Mouse (Mus musculus) heart, embryonic 13.5 days (tissue): ENCODE measurements around the gene Atp2a2. TPM values are rescaled to one million over a fixed set of nuclear protein-coding genes. Genes with fewer than 3 reads are reported as not detected.

Source experiments
- polyA plus RNA-seq: library from polyadenylated mRNA; unstranded; fragments of >200 nt; fragmentation: Nextera tagmentation; extraction: Ambion mirVana; gene quantifications from 2 replicates; pipeline ENCODE4 v1.2.1, GENCODE M21; 2015

Atp2a2 gene
- polyA plus RNA-seq, 1 experiment from 2014 or later, result 227 TPM

Other genes starting within 250 kb of the Atp2a2 start
- 2.5 and 2.8 TPM in 2 replicates for gene Tctn1, start 237.8 kb downstream of the Atp2a2 start, polyA plus RNA-seq
- gene Pptc7, start 217.9 kb downstream of the Atp2a2 start, polyA plus RNA-seq, result 9.1 and 9.7 TPM in 2 replicates
- 6.2 and 7.5 TPM in 2 replicates for gene Rad9b, start 148.0 kb downstream of the Atp2a2 start, polyA plus RNA-seq
- 214 and 236 TPM in 2 replicates for gene Vps29, start 147.9 kb downstream of the Atp2a2 start, polyA plus RNA-seq
- 54.4 and 59.9 TPM in 2 replicates for gene Gpn3, start 130.3 kb downstream of the Atp2a2 start, polyA plus RNA-seq
- 55.5 and 56.8 TPM in 2 replicates for gene Fam216a, start 129.9 kb downstream of the Atp2a2 start, polyA plus RNA-seq
- 99.1 and 114 TPM in 2 replicates for gene Arpc3, start 110.3 kb downstream of the Atp2a2 start, polyA plus RNA-seq
- gene Anapc7, start 80.5 kb downstream of the Atp2a2 start, polyA plus RNA-seq, result 35.5 and 36.4 TPM in 2 replicates
- 23.8 and 30.7 TPM in 2 replicates for gene Ift81, start 112.3 kb upstream of the Atp2a2 start, polyA plus RNA-seq
- gene P2rx7, start 141.7 kb upstream of the Atp2a2 start, polyA plus RNA-seq, result 1.3 and 1.6 TPM in 2 replicates
- 14.4 and 18.8 TPM in 2 replicates for gene P2rx4, start 205.3 kb upstream of the Atp2a2 start, polyA plus RNA-seq